Mouse (Mus musculus) neural tube, embryonic 13.5 days (tissue): ENCODE measurements around the gene Lbh. TPM values are rescaled to one million over a fixed set of nuclear protein-coding genes. Genes with fewer than 3 reads are reported as not detected.

ENCODE experiments used
- ATAC-seq: fragments of 200-750 bp; cut with Nextera tagmentation; 2 replicates; pipeline ENCODE4 v1.8.0; 2017; ENCODE audit warnings: low read depth, mild to moderate bottlenecking, moderate TSS enrichment, moderate library complexity
- H3K27ac ChIP-seq: fragments of 300-500 bp; sonication (generic); replicated peaks from 2 replicates; pipeline ENCODE4 v1.5.1; 2015; ENCODE audit warnings: moderate library complexity, mild to moderate bottlenecking, inconsistent platforms
- H3K27me3 ChIP-seq: fragments of 300-500 bp; sonication (generic); 2 replicates; pipeline ENCODE4 v1.6.1; 2015; ENCODE audit warnings: mild to moderate bottlenecking, inconsistent platforms
- H3K36me3 ChIP-seq: fragments of 300-500 bp; sonication (generic); 2 replicates; pipeline ENCODE4 v1.6.1; 2015; ENCODE audit warnings: mild to moderate bottlenecking, inconsistent platforms
- H3K4me1 ChIP-seq: fragments of 300-500 bp; sonication (generic); replicated peaks from 2 replicates; pipeline ENCODE4 v1.6.1; 2015; ENCODE audit warnings: inconsistent platforms
- H3K4me2 ChIP-seq: fragments of 300-500 bp; sonication (generic); 2 replicates; pipeline ENCODE4 v1.6.1; 2015; ENCODE audit warnings: inconsistent platforms, mild to moderate bottlenecking, moderate library complexity
- H3K4me3 ChIP-seq: fragments of 300-500 bp; sonication (generic); 2 replicates; pipeline ENCODE4 v1.5.1; 2015; ENCODE audit warnings: mild to moderate bottlenecking, inconsistent platforms
- H3K9ac ChIP-seq: fragments of 300-500 bp; sonication (generic); 2 replicates; pipeline ENCODE4 v1.6.1; 2015; ENCODE audit warnings: moderate library complexity, mild to moderate bottlenecking, inconsistent platforms
- H3K9me3 ChIP-seq: fragments of 300-500 bp; sonication (generic); 2 replicates; pipeline ENCODE4 v1.6.1; 2016; ENCODE audit warnings: inconsistent platforms
- WGBS: fragments of 180-500 bp; shearing (Covaris S2); methylation state at CpG from one replicate; pipeline ENCODE4 v1.1.7; 2015; 5-methylcytosine and 5-hydroxymethylcytosine counted together
- polyA plus RNA-seq: library from polyadenylated mRNA; unstranded; fragments of >200 nt; fragmentation: Nextera tagmentation; extraction: Ambion mirVana; gene quantifications from 2 replicates; pipeline ENCODE4 v1.2.1, GENCODE M21; 2015

Gene Lbh
- polyA plus RNA-seq, 1 experiment from 2014 or later = 6.3 TPM

DNA sequence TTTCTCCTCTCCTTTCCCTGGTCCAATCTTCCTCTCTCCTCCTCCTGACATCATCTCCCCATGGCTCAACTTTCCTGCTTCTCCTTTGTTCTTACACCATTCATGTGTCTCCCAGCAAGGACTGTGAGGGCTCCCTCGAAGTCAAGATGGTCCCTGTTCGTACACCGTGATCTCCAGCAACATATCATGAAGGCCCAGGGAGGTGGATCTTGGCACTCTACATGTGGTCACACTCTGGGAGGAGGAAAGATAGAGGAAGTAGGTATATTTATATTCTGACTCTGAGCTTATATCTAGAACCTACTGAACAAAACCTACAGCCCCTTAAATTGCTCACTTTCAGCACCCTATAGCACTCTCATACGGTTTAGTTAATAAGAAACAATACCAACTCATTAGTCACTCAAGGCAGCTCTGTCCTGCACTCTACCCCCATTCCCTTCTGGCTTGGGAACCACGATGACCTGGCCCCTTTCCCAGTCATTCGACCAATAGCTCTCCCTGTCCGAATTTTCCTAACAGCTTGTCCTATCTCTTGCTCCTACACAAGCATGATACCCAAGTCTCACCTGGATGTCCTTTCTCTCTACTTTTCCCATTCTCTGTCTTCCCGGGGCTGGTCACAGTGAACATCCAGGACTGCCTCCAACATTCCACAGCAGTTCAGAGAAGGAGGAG is 44.0 kb downstream of the Lbh start:
- ATAC-seq = no peak
- Histone ChIP-seq H3K4me1 (peaks cover 9% of the 10 kb centered on the region; the same call in 1 of the 2 replicates), H3K36me3 (no peaks in the 10 kb centered on the region), H3K9me3 (no peaks in the 10 kb centered on the region), H3K27me3 (no peaks in the 10 kb centered on the region), H3K27ac (no peak overlapping the region), H3K9ac (no peak overlapping the region), H3K4me2 (no peak overlapping the region), H3K4me3 (no peak overlapping the region)
- WGBS = 84% methylated on average over 8 of the region's 8 CpGs

DNA sequence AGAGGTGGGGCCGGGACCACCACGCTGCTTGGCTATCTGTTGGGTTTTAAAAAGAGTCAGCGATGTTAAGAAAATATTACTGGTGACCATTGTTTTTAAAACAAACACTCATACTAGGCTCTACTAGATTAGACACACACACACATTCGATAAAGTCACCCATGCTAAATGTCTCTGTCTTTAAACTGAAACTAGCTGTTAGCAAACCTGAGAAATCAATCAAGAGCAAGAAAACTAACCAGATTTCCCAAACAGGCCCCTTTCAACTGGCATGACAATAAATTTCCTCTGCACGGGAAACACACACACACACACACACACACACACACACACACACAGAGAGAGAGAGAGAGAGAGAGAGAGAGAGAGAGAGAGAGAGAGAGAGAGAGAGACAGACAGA is 47.6 kb downstream of the Lbh start:
- H3K9me3 ChIP-seq = no peaks in the 10 kb centered on the region
- H3K27ac ChIP-seq = no peak overlapping the region
- H3K9ac ChIP-seq = no peak overlapping the region
- H3K36me3 ChIP-seq = no peaks in the 10 kb centered on the region
- H3K4me2 ChIP-seq = no peak overlapping the region
- WGBS = 70% methylated on average over 5 of the region's 5 CpGs
- H3K27me3 ChIP-seq = no peaks in the 10 kb centered on the region
- peaks cover 9% of the 10 kb centered on the region; the same call in 1 of the 2 replicates for H3K4me1 ChIP-seq
- no peak overlapping the region for H3K4me3 ChIP-seq
- ATAC-seq = no peak

DNA sequence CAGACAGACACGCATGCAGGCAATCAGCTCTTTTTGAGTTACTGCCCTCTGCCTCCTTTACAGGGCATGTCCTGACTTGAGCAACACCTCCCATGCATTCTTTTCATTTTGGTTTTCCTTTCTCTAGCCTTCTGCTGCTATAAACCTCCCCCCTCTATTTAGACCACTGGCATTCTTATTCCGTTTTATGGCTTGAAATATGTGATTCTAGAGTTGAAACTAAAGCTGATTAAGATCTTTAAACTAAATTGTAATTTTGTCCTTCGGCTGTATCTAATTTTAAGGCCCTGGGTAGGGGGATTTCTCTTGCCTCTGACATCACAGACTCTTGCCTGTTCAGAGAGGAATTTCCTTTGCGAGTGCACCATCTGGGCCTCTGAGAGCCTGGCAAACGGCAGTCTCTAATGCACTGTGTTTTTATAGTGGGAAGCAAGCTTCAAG is 48.0 kb downstream of the Lbh start:
- 36% methylated on average over 5 of the region's 5 CpGs for WGBS
- no peak for ATAC-seq
- peaks cover 9% of the 10 kb centered on the region; the same call in 1 of the 2 replicates for H3K4me1 ChIP-seq
- H3K4me3 ChIP-seq = no peak overlapping the region
- H3K27me3 ChIP-seq = no peaks in the 10 kb centered on the region
- no peaks in the 10 kb centered on the region for H3K9me3 ChIP-seq
- H3K9ac ChIP-seq = no peak overlapping the region
- H3K4me2 ChIP-seq = no peak overlapping the region
- no peak overlapping the region for H3K27ac ChIP-seq
- no peaks in the 10 kb centered on the region for H3K36me3 ChIP-seq

DNA sequence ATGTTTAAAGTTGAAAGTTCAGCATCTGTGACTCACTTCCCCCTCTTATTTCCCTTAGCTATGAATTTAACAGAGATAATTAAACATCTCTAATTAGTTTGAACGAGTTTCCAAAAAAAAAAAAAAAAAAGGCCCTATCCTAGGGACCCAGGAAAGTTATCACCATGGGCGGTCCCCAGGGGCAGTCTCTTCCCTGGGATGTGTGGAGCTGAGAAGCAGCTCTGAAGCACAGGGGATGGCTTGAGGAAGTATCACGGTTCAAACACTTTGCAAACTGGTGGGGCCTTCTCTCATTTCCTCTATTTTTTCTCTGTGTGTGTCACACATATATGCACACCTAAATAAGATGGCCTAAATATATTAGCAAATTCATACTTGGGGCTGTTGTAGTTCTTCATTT is 48.8 kb downstream of the Lbh start:
- Histone ChIP-seq H3K4me3 (no peak overlapping the region), H3K4me1 (peaks cover 9% of the 10 kb centered on the region; the same call in 1 of the 2 replicates), H3K4me2 (no peak overlapping the region), H3K9me3 (no peaks in the 10 kb centered on the region), H3K27me3 (no peaks in the 10 kb centered on the region), H3K27ac (no peak overlapping the region), H3K36me3 (no peaks in the 10 kb centered on the region), H3K9ac (no peak overlapping the region)
- ATAC-seq = no peak
- 30% methylated on average over 3 of the region's 3 CpGs for WGBS

DNA sequence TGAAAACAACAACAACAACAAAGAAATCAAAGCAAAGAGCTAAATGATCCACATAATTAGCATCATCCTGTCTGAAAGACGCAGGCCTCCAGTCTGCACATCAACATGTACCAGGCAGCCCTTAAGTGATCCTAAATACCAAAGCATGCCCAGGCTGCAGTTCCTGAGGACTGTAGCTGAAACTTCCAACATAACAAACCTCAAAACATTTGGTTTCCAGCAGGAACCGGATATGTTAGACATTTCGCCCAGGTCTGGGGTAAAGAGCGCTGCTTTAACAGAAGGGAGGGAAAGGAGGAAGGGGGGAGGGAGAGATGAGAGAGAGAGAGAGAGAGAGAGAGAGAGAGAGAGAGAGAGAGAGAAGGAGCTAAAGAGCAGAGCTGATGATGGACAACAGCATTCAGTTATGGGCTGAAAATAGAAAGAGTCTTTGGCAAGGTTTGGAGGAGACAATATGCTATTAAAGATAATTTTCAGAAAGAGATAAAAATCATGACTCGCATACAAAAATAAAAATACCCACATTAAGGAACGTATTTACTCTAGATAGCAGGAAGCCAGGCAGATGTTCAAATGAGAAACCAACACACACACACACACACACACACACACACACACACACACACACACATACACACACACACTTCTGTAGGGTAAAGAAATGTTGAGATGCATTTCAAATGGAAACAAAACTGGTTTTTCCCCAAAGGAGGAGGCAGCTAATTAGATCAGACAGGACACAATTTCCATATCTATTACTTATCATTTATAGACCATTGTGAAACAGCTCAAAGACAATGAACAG is 49.5 kb downstream of the Lbh start:
- ATAC-seq = no peak

DNA sequence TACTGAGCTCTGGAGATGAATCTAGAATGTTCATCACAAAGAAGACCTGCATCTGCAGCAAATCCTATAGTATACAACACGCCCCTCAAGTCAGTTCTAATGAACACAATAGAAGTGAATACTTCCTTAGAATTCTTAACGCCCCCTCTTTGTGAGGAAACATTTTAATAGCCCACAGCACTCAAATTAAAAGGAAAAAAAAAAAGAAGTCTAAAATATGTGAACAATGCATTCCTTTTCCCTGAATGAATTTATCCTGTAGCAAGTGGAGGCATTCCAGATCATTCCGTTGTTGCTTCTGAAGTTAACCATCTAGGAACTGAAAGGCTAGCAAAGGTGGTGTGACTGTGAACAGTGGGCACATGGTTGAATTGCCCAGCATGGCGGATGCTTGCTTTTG is 50.6 kb downstream of the Lbh start:
- no peaks in the 10 kb centered on the region for H3K9me3 ChIP-seq
- H3K4me1 ChIP-seq = peaks cover 9% of the 10 kb centered on the region; the same call in 1 of the 2 replicates
- H3K36me3 ChIP-seq = no peaks in the 10 kb centered on the region
- H3K9ac ChIP-seq = no peak overlapping the region
- H3K27ac ChIP-seq = no peak overlapping the region
- H3K4me2 ChIP-seq = no peak overlapping the region
- ATAC-seq = no peak
- no peaks in the 10 kb centered on the region for H3K27me3 ChIP-seq
- 62% methylated on average over 4 of the region's 4 CpGs for WGBS
- H3K4me3 ChIP-seq = no peak overlapping the region

More for the DNA sequence above, 49.5 kb downstream of the Lbh start:
- Histone ChIP-seq H3K4me1 (peaks cover 9% of the 10 kb centered on the region; the same call in 1 of the 2 replicates), H3K27me3 (no peaks in the 10 kb centered on the region), H3K36me3 (no peaks in the 10 kb centered on the region), H3K9me3 (no peaks in the 10 kb centered on the region), H3K4me2 (no peak overlapping the region), H3K27ac (no peak overlapping the region), H3K4me3 (no peak overlapping the region), H3K9ac (no peak overlapping the region)
- WGBS = 72% methylated on average over 6 of the region's 6 CpGs

DNA sequence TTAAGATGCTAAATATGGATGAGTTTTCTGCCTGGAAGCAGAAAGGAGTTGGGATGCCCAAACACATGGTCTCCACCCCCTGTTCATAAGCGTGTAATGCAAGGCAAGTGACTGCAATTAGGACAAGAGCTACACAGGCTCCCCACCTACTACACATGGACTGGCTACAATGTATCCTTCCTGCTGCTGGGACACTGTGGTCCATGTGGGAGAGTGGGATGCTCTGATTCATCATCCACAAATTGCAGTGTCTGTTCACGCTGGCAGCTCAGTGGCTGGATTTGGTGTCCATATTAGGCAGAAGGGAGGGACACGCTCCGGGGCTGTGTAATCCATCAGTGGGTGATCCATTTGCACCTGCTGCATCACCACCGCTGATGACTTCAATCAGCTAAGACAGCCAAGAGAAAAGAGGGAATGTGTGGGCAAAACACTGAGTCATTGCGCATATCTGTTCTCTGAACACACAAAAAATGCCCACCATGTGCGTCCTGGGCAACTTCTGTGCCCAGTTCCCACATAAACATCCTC is 52.6 kb downstream of the Lbh start:
- H3K4me1 ChIP-seq = peaks cover 9% of the 10 kb centered on the region; the same call in 1 of the 2 replicates
- no peak for ATAC-seq
- H3K27ac ChIP-seq = no peak overlapping the region
- H3K4me2 ChIP-seq = no peak overlapping the region
- H3K27me3 ChIP-seq = no peaks in the 10 kb centered on the region
- H3K9ac ChIP-seq = no peak overlapping the region
- H3K9me3 ChIP-seq = no peaks in the 10 kb centered on the region
- H3K36me3 ChIP-seq = no peaks in the 10 kb centered on the region
- no peak overlapping the region for H3K4me3 ChIP-seq
- WGBS = 85% methylated on average over 7 of the region's 7 CpGs

DNA sequence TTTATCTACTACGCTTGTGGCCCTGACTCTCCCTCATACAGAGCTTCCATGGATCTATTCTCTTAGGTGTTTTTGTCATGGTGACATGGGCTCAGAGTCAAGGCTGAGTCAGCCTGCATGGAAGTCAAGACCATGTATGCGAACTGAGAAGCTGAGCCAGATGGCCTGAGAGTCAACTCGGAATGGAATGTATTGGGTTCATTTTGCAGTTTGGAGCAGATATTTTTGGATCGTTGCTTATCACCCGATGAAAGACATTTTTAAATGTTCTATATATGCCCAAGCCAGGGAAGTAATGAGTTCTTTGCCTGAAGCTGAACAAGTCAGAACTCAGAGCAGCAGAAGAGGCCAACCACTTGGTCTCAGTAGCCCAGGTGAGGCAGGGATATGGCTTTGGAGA is 54.9 kb downstream of the Lbh start:
- Histone ChIP-seq H3K4me2 (no peak overlapping the region), H3K4me1 (no peaks in the 10 kb centered on the region), H3K9ac (no peak overlapping the region), H3K27me3 (no peaks in the 10 kb centered on the region), H3K36me3 (no peaks in the 10 kb centered on the region), H3K9me3 (no peaks in the 10 kb centered on the region), H3K27ac (no peak overlapping the region), H3K4me3 (no peak overlapping the region)
- WGBS = 92% methylated on average over 5 of the region's 5 CpGs
- no peak for ATAC-seq

DNA sequence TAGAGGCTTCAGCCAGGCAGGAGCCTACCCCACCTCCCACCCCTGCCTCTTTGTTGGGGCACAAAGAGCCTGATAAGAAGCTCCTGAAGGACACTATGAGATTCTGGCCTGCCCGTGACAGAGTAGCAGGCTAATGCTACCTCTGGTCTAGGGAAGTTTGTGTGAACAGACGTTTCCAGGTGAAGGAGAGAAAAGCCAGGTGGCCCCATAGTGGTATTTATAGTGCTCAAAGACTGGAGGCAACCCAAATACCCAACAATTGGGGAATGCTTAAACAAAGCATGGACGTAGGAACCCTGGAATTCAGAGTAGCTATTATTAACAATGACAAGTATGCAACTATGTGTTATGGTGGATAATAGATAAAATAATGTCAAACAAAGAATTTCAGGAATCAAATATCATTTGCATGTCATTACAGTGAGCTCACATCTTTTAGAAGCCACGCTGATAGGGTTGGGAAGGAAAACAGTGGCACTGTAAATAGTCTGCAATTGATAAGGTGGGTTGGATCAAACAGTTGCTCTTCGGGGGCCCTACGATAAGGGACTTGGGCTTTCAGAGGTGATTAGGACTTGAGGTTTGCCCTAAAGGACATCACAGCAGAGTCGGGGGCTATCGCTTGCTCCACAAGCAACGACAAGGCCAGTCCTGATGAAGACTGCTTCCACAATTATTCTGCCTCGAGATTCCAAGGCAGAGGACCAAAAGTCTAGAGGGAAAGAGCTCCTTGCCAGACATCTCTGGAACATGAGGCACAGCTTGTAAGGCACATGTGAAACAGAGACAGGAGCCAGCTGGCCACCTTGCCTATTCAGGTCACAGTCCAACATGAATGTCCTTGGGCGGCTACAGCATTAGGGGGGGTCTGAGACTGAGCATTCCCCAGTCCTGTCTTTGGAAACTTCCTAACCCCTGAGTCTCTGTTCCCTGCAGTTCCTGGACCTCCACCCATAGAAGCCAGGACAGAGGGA is 58.4 kb downstream of the Lbh start:
- Histone ChIP-seq H3K4me3 (no peak overlapping the region), H3K36me3 (no peaks in the 10 kb centered on the region), H3K4me2 (no peak overlapping the region), H3K9ac (no peak overlapping the region), H3K27me3 (no peaks in the 10 kb centered on the region), H3K27ac (no peak overlapping the region), H3K9me3 (no peaks in the 10 kb centered on the region), H3K4me1 (no peaks in the 10 kb centered on the region)
- no peak for ATAC-seq
- WGBS = 88% methylated on average over 11 of the region's 11 CpGs

DNA sequence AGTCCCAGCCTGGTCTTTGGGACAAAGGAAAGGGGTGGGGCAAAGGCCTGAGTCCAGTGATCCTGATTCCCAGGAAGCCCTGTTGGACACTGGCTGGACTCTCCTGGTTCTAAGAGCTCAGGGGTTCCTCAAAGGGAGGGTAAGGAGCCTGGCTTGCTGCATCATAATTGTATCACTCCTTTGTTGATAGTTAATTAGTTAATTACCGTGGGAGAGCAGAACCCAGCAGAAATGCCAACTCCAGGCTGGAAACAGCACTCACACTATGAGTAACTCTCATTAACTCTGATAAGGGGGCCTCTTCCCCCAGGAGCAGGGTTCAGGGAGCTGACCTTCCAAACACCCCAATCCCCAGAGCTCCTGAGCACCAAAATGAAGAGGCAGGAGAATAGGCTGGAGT is 59.5 kb downstream of the Lbh start:
- Histone ChIP-seq H3K4me2 (no peak overlapping the region), H3K36me3 (no peaks in the 10 kb centered on the region), H3K4me1 (no peaks in the 10 kb centered on the region), H3K9me3 (no peaks in the 10 kb centered on the region), H3K27me3 (no peaks in the 10 kb centered on the region), H3K27ac (no peak overlapping the region), H3K4me3 (no peak overlapping the region), H3K9ac (no peak overlapping the region)
- 72% methylated on average over 1 of the region's 1 CpGs for WGBS
- no peak for ATAC-seq

DNA sequence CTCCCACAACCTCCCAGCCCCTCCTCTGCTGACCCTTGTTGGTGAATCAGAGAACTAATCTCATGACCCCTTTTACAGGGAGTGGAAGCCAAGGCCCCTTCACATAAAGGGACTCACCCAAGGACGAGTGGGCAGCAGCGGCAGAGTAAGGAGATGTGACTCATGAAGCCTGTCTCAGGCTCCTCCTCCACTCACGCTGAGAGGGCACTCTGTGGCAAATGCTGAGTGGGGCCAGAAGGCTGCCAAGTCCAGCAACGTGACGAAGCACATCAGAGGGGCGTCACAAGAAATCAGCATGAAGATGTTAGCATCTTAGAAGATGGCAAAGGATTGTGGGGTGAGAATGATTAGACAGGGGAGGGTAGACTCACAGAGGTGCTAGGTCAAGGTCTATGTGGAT is 64.1 kb downstream of the Lbh start:
- Histone ChIP-seq H3K27ac (no peak overlapping the region), H3K9me3 (no peaks in the 10 kb centered on the region), H3K27me3 (no peaks in the 10 kb centered on the region), H3K4me3 (no peak overlapping the region), H3K4me2 (no peak overlapping the region), H3K9ac (no peak overlapping the region), H3K4me1 (no peaks in the 10 kb centered on the region), H3K36me3 (no peaks in the 10 kb centered on the region)
- no peak for ATAC-seq
- WGBS = 84% methylated on average over 6 of the region's 6 CpGs
